Mouse (Mus musculus): ENCODE measurements at regions not wholly inside any gene's neighbourhood (a gene's known extent, or its start where the extent isn't known, plus 50 kb on each side); places are given as distances from the start of the nearest gene placed in this dataset.

- in situ Hi-C loops (cut with MboI, MseI): no loop called here
Measured at GRCm38 (mm10) chr13:52013182-52013581, 166.7 kb downstream of the Gadd45g start.

- in situ Hi-C loops (cut with MboI, MseI): no loop called here
Measured at GRCm38 (mm10) chr13:52013757-52014156, 167.3 kb downstream of the Gadd45g start.

- in situ Hi-C loops (cut with MboI, MseI): no loop called here
Measured at GRCm38 (mm10) chr13:52014566-52014965, 168.1 kb downstream of the Gadd45g start.

GRCm38 (mm10) chr13:52015066-52015465 is 168.6 kb downstream of the Gadd45g start:
- in situ Hi-C loops (cut with MboI, MseI): no loop called here

GRCm38 (mm10) chr13:52015496-52015895 is 169.0 kb downstream of the Gadd45g start:
- in situ Hi-C loops (cut with MboI, MseI): no loop called here

GRCm38 (mm10) chr13:52017598-52018190 is 171.2 kb downstream of the Gadd45g start:
- in situ Hi-C loops (cut with MboI, MseI): no loop called here

- in situ Hi-C loops (cut with MboI, MseI): no loop called here
Measured at GRCm38 (mm10) chr13:52019647-52020046, 173.2 kb downstream of the Gadd45g start.

- in situ Hi-C loops (cut with MboI, MseI): no loop called here
Measured at GRCm38 (mm10) chr13:52021150-52021549, 174.7 kb downstream of the Gadd45g start.

- in situ Hi-C loops (cut with MboI, MseI): no loop called here
Measured at GRCm38 (mm10) chr13:52021828-52022227, 175.3 kb downstream of the Gadd45g start.

GRCm38 (mm10) chr13:52022529-52022928 is 176.1 kb downstream of the Gadd45g start:
- in situ Hi-C loops (cut with MboI, MseI): no loop called here

- in situ Hi-C loops (cut with MboI, MseI): no loop called here
Measured at GRCm38 (mm10) chr13:52024349-52024748, 177.9 kb downstream of the Gadd45g start.

GRCm38 (mm10) chr13:52024832-52025481 is 178.5 kb downstream of the Gadd45g start:
- in situ Hi-C loops (cut with MboI, MseI): no loop called here

GRCm38 (mm10) chr13:52025482-52025848 is 179.0 kb downstream of the Gadd45g start:
- in situ Hi-C loops (cut with MboI, MseI): no loop called here

- in situ Hi-C loops (cut with MboI, MseI): no loop called here
Measured at GRCm38 (mm10) chr13:52026291-52026690, 179.8 kb downstream of the Gadd45g start.

- in situ Hi-C loops (cut with MboI, MseI): loop anchor here in 1 of 2 experiments (10.0 kb wide), 1 partner anchor 855 kb away; no protein-coding TSS in a partner anchor
Measured at GRCm38 (mm10) chr13:52029868-52030422, 183.5 kb downstream of the Gadd45g start.

- in situ Hi-C loops (cut with MboI, MseI): loop anchor here in 1 of 2 experiments (10.0 kb wide), 1 partner anchor 853 kb away; no protein-coding TSS in a partner anchor
Measured at GRCm38 (mm10) chr13:52031465-52031864, 185.0 kb downstream of the Gadd45g start.

- in situ Hi-C loops (cut with MboI, MseI): loop anchor here in 1 of 2 experiments (10.0 kb wide), 1 partner anchor 849 kb away; no protein-coding TSS in a partner anchor
Measured at GRCm38 (mm10) chr13:52035731-52036130, 189.3 kb downstream of the Gadd45g start.

- in situ Hi-C loops (cut with MboI, MseI): loop anchor here in 1 of 2 experiments (10.0 kb wide), 1 partner anchor 848 kb away; no protein-coding TSS in a partner anchor
Measured at GRCm38 (mm10) chr13:52036351-52036750, 189.9 kb downstream of the Gadd45g start.

- in situ Hi-C loops (cut with MboI, MseI): loop anchor here in 1 of 2 experiments (10.0 kb wide), 1 partner anchor 848 kb away; no protein-coding TSS in a partner anchor
Measured at GRCm38 (mm10) chr13:52037218-52037617, 190.7 kb downstream of the Gadd45g start.

- in situ Hi-C loops (cut with MboI, MseI): no loop called here
Measured at GRCm38 (mm10) chr13:52041467-52042421, 195.3 kb downstream of the Gadd45g start.

GRCm38 (mm10) chr13:52042867-52043266 is 196.4 kb downstream of the Gadd45g start:
- in situ Hi-C loops (cut with MboI, MseI): no loop called here

Measured in T-helper 17 cell (primary cell).